ENCODE assay signal across 17 mouse cellular contexts in genomic region chr3:62310493-62310892, GRCm38 (mm10).
"Had no signal": no experiment of that assay in that cellular context is flagged by ENCODE, and none has a peak within 500 bp of the region (broad histone marks: within the 10 kb centered on the region; RNA-seq: fewer than 3 reads in every experiment).

No protein-coding gene starts in this region.

- ATAC-seq: midbrain, embryonic 16.5 days had no signal

- H3K27me3 ChIP-seq: midbrain, embryonic 13.5 days; neural tube, embryonic 13.5 days; neural tube, embryonic 15.5 days had no signal

- H3K9me3 ChIP-seq: midbrain, embryonic 13.5 days; neural tube, embryonic 13.5 days; neural tube, embryonic 15.5 days had no signal

- H3K4me3 ChIP-seq: midbrain, embryonic 13.5 days; myocyte; neural tube, embryonic 13.5 days; neural tube, embryonic 15.5 days had no signal

- H3K9ac ChIP-seq: lung, embryonic 14.5 days; midbrain, embryonic 13.5 days; neural tube, embryonic 13.5 days; neural tube, embryonic 15.5 days had no signal

- H3K4me1 ChIP-seq: midbrain, embryonic 13.5 days; neural tube, embryonic 13.5 days; neural tube, embryonic 15.5 days had no signal

- H3K4me2 ChIP-seq: lung, embryonic 14.5 days; midbrain, embryonic 11.5 days; midbrain, embryonic 13.5 days; neural tube, embryonic 13.5 days; neural tube, embryonic 15.5 days had no signal

- H3K27ac ChIP-seq: midbrain, embryonic 13.5 days; neural tube, embryonic 13.5 days; neural tube, embryonic 15.5 days had no signal

- DNase-seq: lung, adult 18-20 months; lung, embryonic 14.5 days; lung, postnatal 10 days; lung, postnatal 4 days; retina, postnatal 1 day; right cerebral cortex, adult 18-20 months; right cerebral cortex, postnatal 25 days; right cerebral cortex, postnatal 4 days; spleen, adult 18-20 months; thymus, adult 18-20 months; thymus, postnatal 14 days had no signal

- H3K36me3 ChIP-seq: midbrain, embryonic 13.5 days; neural tube, embryonic 13.5 days; neural tube, embryonic 15.5 days had no signal
